Mouse (Mus musculus) cortical plate, adult 2 months (tissue): Measurements from ENCODE around the gene Kcnn4.

Experiments
- CTCF ChIP-seq: fragments of 200-500 bp; IDR thresholded peaks from 2 replicates; pipeline ENCODE4 v1.5.1; 2011; ENCODE audit warnings: mild to moderate bottlenecking, control low read depth, low read length; ENCODE audit not compliant: insufficient read depth; ENCODE audit errors: extremely low read depth
- POLR2A ChIP-seq: fragments of 200-500 bp; IDR thresholded peaks from 2 replicates; pipeline ENCODE4 v1.6.1; 2011; ENCODE audit warnings: mild to moderate bottlenecking, low read length, control low read depth; ENCODE audit not compliant: insufficient read depth; ENCODE audit errors: extremely low read depth

DNA sequence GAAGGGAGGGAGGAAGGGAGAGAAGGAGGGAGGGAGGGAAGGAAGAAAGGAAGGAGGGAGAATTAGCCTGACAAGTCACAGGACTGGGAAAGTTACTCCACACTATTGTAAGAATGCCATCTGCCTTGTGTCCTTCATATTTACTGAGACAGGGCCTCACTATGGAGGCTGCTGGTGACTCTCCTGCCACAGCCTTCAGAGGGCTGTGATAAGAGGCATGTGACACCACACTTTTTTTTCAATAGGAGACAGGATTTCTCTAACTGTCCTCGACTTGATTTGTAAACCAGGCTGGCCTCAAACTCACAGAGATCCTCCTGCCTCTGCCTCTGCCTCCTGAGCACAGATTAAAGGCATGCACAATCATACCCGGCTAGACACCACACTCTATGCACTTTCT is 21.6 kb downstream of the Kcnn4 start:
- TF ChIP-seq POLR2A = no peak
- TF ChIP-seq CTCF = no peak
